Mouse (Mus musculus) cerebellum, postnatal 36 days (tissue): ENCODE measurements at regions not wholly inside any gene's neighbourhood (a gene's known extent, or its start where the extent isn't known, plus 50 kb on each side); places are given as distances from the start of the nearest gene placed in this dataset.
A peak's percentile ranks its signal among the peaks of the same experiment; 100 is the strongest.

ENCODE experiments used
- DNase-seq, 2 experiments: peaks; one replicate each; pipeline ENCODE4 v3.0.0; 2021 to 2022; ENCODE audit warnings: mixed read lengths in 2 of 2

DNA sequence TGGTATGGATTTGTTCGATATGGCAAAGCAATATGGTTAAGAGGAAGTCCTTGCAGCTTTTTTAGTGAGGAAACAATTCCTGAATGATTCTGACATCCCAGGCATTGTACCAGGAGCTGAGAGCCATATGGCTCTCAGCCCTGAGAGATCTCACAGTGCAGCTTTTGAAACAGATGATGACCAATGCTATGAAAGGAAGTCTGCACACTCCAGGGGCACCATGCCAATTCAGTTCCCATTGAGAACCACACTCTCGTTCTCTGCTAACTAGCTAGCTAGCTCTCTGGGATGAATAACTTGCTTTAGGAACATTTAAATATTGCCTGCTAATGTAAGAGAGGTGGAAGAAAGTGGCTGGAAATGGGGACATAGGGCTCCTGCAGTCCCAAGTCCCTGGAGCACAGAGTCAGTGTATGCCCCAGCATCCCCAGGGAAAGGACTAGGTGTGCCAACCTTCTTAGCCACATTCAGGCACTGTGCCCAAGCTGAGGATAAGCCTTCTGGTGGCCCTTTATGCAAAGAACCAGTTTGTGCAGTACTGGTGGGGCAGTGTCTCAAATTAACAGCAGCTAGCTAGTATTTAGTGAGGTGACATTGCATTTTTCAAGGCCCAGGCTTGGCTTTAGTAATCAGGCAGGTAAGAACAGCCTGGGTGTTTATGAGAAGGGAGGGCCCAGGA lies 61.8 kb upstream of the Nampt start:
- peak; percentile 84 to 91 for DNase-seq

DNA sequence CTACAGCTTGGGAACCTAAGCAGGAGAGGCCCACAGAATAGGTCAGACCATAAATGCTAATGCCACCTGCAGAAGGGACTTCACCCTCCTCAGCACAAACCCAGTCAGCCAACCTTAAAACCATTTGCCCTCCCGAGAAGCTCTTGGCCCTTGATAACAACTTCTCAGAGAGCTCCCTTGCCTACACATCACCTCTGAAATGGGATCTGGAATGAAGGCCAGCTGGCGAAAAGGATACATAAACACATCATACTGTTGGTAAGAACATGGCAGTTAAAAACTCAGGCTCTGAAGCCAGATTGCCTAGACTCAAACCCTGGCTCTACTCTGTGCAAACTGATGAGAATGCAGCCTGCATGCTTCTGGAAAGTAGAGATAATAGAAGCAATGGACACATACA lies 61.2 kb upstream of the Nampt start:
- DNase-seq, result no peak

DNA sequence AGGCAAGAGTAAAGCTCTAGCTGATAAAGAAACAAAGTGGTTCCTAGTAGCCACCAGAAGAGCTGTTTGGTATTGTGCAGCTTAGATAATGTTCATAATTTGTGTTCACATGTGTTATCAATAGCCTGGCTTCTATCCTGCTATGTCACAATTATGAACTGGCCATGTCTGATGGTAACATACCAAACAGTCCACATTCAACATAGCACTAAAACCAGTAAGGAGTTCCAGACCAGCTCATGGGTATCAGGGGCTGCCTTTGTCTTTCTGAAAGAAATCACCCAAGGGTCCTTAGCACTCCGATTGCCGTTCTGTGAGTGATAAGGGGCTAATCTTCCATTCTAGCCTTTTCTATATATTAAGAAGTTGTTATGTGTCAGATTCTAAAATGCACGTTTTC lies 58.7 kb upstream of the Nampt start:
- no peak for DNase-seq

GRCm38 (mm10) chr12:32761055-32761454 lies 58.3 kb upstream of the Nampt start:
- no peak for DNase-seq

DNA sequence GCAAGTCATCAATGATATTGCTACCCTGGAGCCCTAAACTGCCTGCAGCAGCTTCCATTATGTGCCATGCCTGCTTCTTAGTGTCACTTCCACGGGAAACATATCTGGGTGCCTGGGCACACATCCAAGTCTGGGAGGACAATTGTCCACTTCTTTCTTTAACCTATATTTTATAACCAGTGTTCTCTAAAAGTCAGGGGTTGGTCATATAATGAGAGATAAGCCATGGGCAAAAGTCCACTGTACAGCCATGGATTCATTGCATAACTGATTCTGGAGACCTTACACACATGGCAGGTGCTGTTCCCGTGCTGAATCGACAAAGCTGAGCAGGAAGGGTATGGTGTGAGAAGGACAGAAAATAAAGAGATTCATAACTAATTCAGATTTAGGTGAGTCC lies 55.1 kb upstream of the Nampt start:
- DNase-seq, result no peak

DNA sequence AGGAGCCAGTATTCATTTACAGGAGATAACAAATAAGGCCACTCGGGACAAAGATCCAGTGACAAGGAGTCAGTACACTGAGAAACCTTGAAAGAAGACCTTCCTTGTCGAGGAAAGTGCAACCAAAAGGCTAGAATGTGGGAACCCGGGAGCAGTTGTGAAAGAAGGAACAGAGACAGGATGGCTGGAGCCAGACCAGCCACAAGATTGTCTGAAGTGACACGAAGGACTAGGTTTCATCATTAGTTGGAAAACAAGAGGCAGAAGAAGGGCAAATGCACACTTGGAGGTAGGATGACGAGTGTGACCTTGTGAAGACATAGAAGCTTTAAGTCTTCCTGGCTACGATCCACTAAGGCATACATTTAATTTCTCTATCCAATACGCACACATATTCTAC lies 54.6 kb upstream of the Nampt start:
- DNase-seq, result no peak

DNA sequence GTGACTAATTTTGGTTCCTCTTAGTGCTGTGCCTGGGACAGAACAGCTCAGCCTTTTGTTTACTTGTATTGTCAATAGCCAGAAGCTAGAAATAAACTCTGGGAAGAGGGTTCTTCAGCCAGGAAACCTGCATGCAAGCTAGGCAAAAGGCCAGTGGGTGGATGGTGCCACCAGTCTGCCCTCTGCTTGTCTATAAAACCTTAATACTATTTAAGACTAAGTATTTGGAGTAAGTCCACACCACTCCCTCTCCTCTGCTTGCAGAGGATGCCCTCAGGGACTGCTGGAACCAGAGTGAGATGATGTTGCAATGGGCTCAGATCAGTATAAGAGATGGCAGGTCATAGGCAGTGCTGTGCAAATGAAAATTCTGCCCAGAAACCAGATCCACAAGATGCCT lies 53.5 kb upstream of the Nampt start:
- DNase-seq, result peak; percentile 48 to 59

- no peak for DNase-seq
These were observed 52.8 kb upstream of the Nampt start for GRCm38 (mm10) chr12:32766575-32766974.

GRCm38 (mm10) chr12:32767206-32768081 lies 51.9 kb upstream of the Nampt start:
- DNase-seq, result no peak

- DNase-seq, result peak in 1 of 2 experiments; percentile 33
These were observed 51.1 kb upstream of the Nampt start for GRCm38 (mm10) chr12:32768082-32768743.

- no peak for DNase-seq
These were observed 50.4 kb upstream of the Nampt start for GRCm38 (mm10) chr12:32768744-32769535.
